7 mouse cellular contexts compared by ENCODE assay signal in genomic region chr1:125389634-125390033, GRCm38 (mm10). TPM values are rescaled to one million over a fixed set of nuclear protein-coding genes. Genes with fewer than 3 reads are reported as not detected.
DNase-seq lines count a peak whose midpoint lies in the region; ATAC-seq and TF ChIP-seq lines count a peak whose summit lies in the region.
"Not testable (repeated sequence)": the region's sequence is repeated elsewhere in the genome, so short reads cannot be mapped to it uniquely, and the experiment has no call there.

No protein-coding gene starts in this region.

- 82% methylated on average over 1 of the region's 1 CpGs for WGBS in heart, embryonic 10.5 days

- not testable (repeated sequence) for H3K9ac ChIP-seq in MEL (ENCODE audit: control insufficient read depth, low read depth, low read length, poor library complexity, severe bottlenecking)

- H3K79me2 ChIP-seq in MEL (ENCODE audit: control insufficient read depth, insufficient read depth, low read length, poor library complexity), result not testable (repeated sequence)

- TF ChIP-seq EP300 in MEL (IDR thresholded peaks at IDR 0.05; ENCODE audit: low read depth in 1 of 2, low read length in 2 of 2), result not testable (repeated sequence)

- not testable (repeated sequence) for H3K27ac ChIP-seq in MEL (ENCODE audit: control insufficient read depth, low read depth, low read length); heart, embryonic 10.5 days

- ATAC-seq in neutrophil, adult 5-6 weeks (ENCODE audit: extremely low read depth, insufficient number of reproducible peaks, low FRiP score, poor library complexity, severe bottlenecking), result peak; percentile 13; the same call in 1 of the 2 replicates

- not testable (repeated sequence) for TF ChIP-seq CTCF in MEL (IDR thresholded peaks at IDR 0.05 in 2 of 3, conservative IDR thresholded peaks at IDR 0.05 in 1 of 3; ENCODE audit: control insufficient read depth in 1 of 3, insufficient read depth in 1 of 3, low read depth in 2 of 3, low read length in 3 of 3, poor library complexity in 1 of 3, severe bottlenecking in 1 of 3)

- TF ChIP-seq POLR2A in MEL (IDR thresholded peaks at IDR 0.05; ENCODE audit: control insufficient read depth in 1 of 2, insufficient read depth in 1 of 2, low read depth in 1 of 2, low read length in 2 of 2, poor library complexity in 1 of 2), result not testable (repeated sequence)

- H3K27me3 ChIP-seq in MEL (ENCODE audit: control insufficient read depth in 1 of 2, insufficient read depth in 2 of 2, low read length in 2 of 2); heart, embryonic 10.5 days (ENCODE audit: insufficient read depth, poor library complexity, severe bottlenecking): not testable (repeated sequence)

- H3K4me1 ChIP-seq in MEL (ENCODE audit: control insufficient read depth in 1 of 2, insufficient read depth in 2 of 2, low read length in 2 of 2), result peaks cover 6 to 11% of the 10 kb centered on the region in 2 experiments; a peak in 3 of 4 replicates
- not testable (repeated sequence) for H3K4me1 ChIP-seq in heart, embryonic 10.5 days

- H3K9me3 ChIP-seq in MEL (replicated peaks; ENCODE audit: insufficient read depth, low read length); heart, embryonic 10.5 days: not testable (repeated sequence)

- TF ChIP-seq RAD21 in MEL (IDR thresholded peaks at IDR 0.05; ENCODE audit: low read depth, low read length), result not testable (repeated sequence)

- H3K4me3 ChIP-seq in MEL (ENCODE audit: control insufficient read depth in 1 of 2, insufficient read depth in 1 of 2, low read depth in 2 of 2, low read length in 2 of 2); heart, embryonic 10.5 days: not testable (repeated sequence)

- H3K36me3 ChIP-seq in MEL (ENCODE audit: control insufficient read depth in 1 of 2, insufficient read depth in 2 of 2, low read length in 2 of 2), result peaks cover 11 to 14% of the 10 kb centered on the region in 2 experiments
- H3K36me3 ChIP-seq in heart, embryonic 10.5 days, result peaks cover 23% of the 10 kb centered on the region; the same call in 1 of the 2 replicates

- DNase-seq in 3134 (ENCODE audit: extremely low read depth, insufficient read length, low spot score), result peak; percentile 22
- peak; percentile 72 for DNase-seq in 416B (ENCODE audit: low read depth)
- peak; percentile 32 for DNase-seq in CD4-positive helper T cell, adult 2 months (ENCODE audit: low read depth, low spot score)
- peak; percentile 14 for DNase-seq in MEL (ENCODE audit: low read depth, low spot score)
- peak; percentile 53 for DNase-seq in adrenal gland, postnatal 14 days
- peak; percentile 38 for DNase-seq in heart, embryonic 10.5 days (ENCODE audit: low spot score)

TF ChIP-seq in MEL, 35 proteins besides CTCF, POLR2A, EP300 and RAD21:
- peak; percentile 23; the same call in 1 of the 2 replicates for TF ChIP-seq ETS1 (IDR thresholded peaks at IDR 0.05; ENCODE audit: low read depth, low read length)
TF ChIP-seq in MEL: peak in this region for 1; not testable (repeated sequence) for 34.

RNA-seq across cellular contexts. Expression of gene Actr3, which starts 45.9 kb away (rescaled TPM):
- 154 and 191 TPM in 2 replicates for total RNA-seq in MEL (2012; rRNA removed)
- 100 to 1,000 TPM in 1 of 2 experiments, not detected in 1; 211 TPM for polyA plus RNA-seq in MEL (2012; ENCODE audit: insufficient read depth in 1 of 2, insufficient read length in 2 of 2, low read depth in 1 of 2, low replicate concordance in 2 of 2, missing spikeins in 1 of 2)
- total RNA-seq in adrenal gland, postnatal 14 days (2021), result 161 and 211 TPM in 2 replicates
- polyA plus RNA-seq in heart, embryonic 10.5 days (2016; fragmentation: Nextera tagmentation; extraction: Ambion mirVana), result 283 and 309 TPM in 2 replicates
- 1,373 and 1,435 TPM in 2 replicates for total RNA-seq in neutrophil, adult 5-6 weeks (2017)

Comparison
In these comparisons a context has a peak if more than half of its experiments do, and no peak if none do; other contexts are left out.
1. DNase-seq: peak in every context shown above with its lines; median percentile 72 in 416B; 53 in adrenal gland, postnatal 14 days; 38 in heart, embryonic 10.5 days; 32 in CD4-positive helper T cell, adult 2 months; 22 in 3134; 14 in MEL.